Mouse (Mus musculus): ENCODE measurements at regions not wholly inside any gene's neighbourhood (a gene's known extent, or its start where the extent isn't known, plus 50 kb on each side); places are given as distances from the start of the nearest gene placed in this dataset.

DNA sequence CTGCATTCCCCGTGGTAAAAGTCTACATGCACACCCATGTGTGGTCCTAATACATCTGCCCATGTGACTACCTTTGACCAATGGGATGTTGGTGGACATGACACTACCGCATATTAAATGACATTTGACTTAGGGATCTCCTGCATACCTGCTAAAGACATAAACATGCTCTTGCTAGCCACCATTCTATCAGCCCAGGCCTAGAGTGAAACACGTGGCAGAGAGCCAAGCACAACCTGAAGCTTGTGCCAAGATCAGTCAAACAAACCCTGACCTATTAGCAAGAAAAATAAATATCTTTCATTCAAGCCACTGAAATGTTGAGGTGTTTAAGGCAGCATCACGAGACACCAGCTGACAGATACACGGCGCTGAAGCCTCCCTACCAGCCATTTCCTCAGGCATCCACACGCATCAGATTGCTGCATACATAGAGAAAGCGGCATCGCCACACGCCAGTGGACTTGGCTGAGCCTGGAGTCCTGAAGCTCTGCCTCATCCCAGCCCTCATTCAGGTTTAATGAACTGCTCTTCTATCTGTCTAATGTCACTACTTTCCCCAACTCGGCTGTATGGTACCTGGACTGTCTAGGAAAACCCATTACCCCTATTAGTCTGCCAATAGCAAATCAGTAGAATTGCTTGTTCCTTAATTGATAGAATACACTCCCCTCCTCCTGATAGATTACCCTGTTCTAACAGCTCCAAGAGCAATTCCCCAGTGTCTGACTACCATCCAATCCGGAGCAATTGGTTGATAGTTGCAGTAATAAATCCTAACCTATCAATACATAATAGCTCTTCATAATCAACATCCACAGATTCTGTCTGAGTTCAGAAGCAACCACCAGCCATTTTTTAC is 242.8 kb upstream of the Rsrc1 start:
- no peak for DNase-seq

GRCm38 (mm10) chr3:66739356-66740014 is 241.7 kb upstream of the Rsrc1 start:
- DNase-seq = no peak

DNA sequence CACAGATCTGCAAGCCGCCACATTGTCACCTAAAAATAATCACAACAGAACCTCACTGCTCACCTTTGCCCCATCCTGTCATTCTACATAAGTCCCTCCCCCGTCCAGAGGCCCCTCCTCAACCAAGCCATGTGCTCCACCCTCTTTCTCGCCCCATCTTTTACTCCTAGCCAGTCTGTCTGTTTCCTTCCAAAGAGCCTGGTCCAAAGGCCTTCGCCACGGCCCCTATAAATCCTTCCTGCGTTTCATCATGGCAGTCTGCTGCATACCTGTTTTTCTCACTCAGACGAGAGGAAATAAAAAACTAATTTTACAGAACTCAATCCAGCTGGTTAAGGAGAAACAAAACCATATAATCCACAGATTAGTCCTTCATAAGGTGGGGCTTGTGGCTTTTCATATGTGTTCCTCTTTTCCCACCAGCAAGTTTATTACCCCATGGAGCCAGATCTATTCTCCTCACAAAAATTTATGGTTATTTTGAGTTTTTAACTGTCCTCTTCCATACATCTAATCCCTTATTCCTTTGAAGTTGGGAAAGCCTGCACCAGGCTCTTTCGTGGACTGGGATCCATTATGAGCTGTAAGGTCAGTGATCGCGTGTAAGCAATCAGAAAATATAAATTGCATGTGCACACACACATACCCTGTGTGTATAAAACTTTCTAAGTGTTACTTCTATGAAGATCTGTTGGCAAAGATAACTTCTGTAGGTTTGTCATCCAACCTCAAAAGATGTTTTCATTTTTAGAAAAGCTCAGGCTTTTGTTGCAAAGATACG is 236.9 kb upstream of the Rsrc1 start:
- no peak for DNase-seq

DNA sequence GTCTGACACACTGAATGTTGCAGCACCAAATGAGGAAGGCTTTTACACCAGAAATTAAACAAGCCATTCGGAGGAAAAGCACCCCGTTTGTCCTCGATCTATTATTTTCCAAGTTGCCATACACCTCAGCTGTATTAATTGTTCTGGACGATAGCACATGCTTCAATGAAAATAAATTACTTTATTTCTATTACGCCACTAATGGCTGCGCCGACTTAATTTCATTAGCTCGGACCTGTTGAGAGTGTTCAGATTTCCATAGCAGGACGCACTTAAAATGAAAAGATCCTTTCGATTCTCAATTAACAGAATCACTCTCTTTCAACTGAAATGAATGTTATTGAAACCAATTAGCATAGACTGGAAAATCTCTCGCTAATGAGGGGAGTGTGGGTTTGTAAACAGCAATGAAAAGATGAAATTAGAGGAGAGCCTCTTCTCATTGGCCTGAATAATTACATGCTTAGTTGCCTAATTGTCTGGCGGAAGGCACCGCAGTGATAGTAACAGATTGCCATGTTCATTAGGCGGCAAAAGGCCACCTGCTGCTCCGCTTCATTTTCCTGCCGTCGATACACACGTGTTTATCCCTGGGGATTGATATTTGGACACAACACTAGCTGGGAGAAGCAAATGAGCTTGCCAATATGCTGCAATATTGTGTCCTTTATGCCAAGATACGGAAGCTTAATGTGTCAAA is 234.7 kb upstream of the Rsrc1 start:
- peak; percentile 37 to 44 for DNase-seq

DNA sequence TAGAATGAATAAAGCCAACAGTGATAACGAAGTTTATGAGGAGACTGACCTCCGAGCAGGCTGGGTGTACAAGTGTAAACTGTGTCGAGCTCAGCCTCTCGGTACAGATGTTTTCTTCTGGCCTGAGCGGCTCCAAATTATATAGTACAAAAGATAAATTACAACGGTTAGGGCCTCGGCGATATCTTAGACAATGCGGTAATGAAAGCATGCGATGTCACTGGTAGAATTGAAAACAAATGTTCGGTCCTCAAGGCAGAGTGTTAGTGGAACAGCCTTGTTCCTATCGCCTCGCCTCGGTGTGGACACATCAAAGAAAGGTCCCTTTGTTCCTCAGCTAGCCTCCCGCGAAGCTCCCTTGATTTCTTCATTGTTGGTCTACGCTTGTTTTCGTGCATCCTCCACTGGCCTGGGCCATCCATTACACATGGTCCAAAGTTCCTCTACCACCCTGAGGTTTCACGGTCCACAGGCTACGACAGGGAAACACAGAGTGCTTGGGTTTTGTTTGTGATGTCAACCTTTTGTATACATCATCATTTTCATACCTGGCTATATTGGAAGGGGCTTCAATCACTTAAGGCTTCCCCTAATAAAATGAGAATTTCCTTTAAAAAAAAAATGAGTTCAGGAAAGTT is 234.0 kb upstream of the Rsrc1 start:
- DNase-seq = no peak

DNA sequence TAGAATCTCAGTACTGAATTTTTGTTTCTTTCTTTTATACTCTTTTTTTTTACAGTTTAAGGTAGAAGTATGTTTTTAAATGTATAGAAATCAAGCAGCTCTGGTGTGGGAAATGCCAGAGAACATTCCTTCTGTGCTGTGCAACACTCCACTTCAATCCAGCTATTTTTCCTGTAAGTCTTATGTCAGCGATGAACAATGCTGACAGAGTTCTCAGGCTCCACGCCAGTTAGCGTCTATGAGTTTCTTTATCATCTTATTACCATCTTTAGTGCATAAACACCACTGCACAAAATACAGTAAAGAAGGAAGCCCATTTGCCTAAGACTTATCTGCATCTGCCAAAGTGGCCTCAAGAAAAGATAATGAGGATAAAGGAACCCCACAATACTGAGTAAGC is 223.0 kb upstream of the Rsrc1 start:
- DNase-seq = no peak

GRCm38 (mm10) chr3:66759841-66760240 is 221.3 kb upstream of the Rsrc1 start:
- no peak for DNase-seq

GRCm38 (mm10) chr3:66762446-66762845 is 218.7 kb upstream of the Rsrc1 start:
- DNase-seq = no peak

GRCm38 (mm10) chr3:66797351-66798010 is 183.7 kb upstream of the Rsrc1 start:
- DNase-seq = no peak

DNA sequence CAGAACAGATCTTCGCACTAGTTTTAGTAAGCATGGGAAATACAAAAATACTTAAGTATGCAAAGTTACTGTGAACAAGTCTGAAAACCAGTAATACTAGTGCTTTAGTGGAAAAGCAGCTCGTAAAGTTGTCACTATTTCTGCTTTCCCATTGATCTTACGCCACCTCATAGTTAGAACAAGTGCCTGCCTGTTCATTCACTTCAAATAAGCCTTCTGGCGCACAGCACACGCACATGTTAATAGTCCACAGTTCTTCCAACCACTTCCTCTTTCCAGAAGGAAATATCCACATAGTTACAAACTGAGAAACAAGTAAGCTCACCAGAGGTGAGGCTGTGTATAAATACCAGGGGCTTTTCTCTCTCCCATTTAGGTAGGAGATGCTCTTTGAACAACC is 182.9 kb upstream of the Rsrc1 start:
- no peak for DNase-seq

DNA sequence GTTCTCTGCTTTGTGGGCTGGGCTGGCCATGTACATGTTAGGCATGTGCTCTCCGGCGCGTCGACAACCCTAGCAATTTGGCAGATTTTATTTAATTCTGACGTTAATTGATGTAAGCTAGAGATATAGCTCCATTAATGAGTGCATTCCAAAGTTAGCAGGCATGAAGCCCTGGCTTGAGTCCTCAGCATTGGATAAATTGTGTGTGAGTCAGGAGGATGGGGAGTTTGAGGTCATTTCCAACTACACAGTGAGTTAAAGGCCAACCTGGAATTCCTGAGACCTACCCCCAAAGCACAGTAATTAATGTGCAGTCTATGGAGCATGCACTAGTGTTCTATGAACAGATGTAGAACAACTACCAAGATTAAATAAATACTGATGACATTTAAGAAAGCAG is 178.7 kb upstream of the Rsrc1 start:
- DNase-seq = no peak

DNA sequence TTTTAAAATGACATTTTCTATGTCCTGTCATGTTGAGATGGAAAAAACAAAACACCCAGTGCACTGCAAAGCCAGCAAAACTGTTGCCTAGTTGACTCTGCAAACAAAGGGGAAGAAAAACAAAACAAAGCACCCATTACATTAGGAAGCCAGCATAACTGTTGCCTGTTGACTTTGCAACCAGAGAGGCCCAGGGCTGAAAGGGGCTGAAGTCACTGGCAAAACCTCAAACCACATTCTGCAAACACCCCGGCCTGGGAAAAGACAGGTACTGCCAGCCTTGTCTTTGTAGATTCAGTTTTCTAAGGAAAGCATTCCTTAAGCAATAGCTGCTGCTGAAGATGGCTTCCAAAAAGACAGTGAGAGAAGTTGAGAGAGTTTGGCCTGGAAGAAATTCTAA is 175.0 kb upstream of the Rsrc1 start:
- no peak for DNase-seq

DNA sequence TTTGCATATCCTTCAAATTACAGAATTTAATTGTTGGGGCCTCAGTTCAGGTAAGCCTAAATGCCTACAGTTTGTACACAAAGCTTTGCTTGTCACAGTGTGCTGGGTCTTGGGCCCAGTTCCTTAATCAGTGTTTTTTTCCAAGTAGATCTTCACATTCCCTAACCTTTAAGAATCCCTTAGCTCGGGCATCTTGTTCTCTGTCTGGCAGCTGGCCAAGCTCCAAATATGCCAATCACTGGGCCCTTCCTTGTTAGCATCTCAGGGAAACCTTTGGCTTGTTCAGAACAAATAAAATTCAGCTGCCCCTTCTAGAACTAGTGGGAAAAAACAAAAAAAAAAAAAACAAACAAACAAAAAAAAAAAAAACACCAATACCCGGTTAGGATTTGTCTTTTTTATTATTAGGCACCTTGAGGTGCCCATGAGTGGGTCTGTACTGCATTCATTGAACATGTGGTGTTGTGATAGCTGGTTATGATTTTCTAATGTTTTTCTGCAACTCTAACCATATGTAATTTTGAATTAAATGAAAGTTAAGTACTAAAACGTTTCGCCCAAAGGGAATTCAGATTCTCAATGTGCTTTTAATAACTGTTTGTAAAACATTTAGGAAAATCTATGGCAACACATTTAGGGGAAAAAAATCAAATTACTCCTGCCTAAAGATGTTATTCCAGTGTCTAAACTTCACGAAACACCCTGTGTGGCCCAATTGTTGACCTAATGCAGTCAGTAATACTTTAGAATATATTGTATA is 168.3 kb upstream of the Rsrc1 start:
- DNase-seq = no peak

- no peak for DNase-seq
Observed at GRCm38 (mm10) chr3:66825761-66826160, 155.4 kb upstream of the Rsrc1 start.

All from layer of hippocampus, postnatal 36 days (tissue).